Mouse (Mus musculus): ENCODE data around the gene Hmgcll1. TPM values are rescaled to one million over a fixed set of nuclear protein-coding genes. Genes with fewer than 3 reads are reported as not detected.
A peak's percentile ranks its signal among the peaks of the same experiment; 100 is the strongest.

Hmgcll1 gene
- polyA plus RNA-seq, 1 experiment from 2014 or later = 5.3 TPM

GRCm38 (mm10) chr9:76015971-76016370, 1.3 kb downstream of the Hmgcll1 start:
- H3K27me3 ChIP-seq = no peaks in the 10 kb centered on the region
- H3K4me1 ChIP-seq (replicated peaks) = peaks cover 26% of the 10 kb centered on the region
- no peak overlapping the region for H3K4me3 ChIP-seq (replicated peaks)
- 79% methylated on average over 5 of the region's 5 CpGs for WGBS
- no peaks in the 10 kb centered on the region for H3K36me3 ChIP-seq
- H3K4me2 ChIP-seq = peak overlapping the region; percentile 81
- no peak overlapping the region for H3K9ac ChIP-seq (replicated peaks)
- H3K9me3 ChIP-seq = no peaks in the 10 kb centered on the region
- ATAC-seq (ENCODE audit: insufficient number of reproducible peaks, insufficient read depth, low FRiP score, low TSS enrichment, low read depth) = no peak
- no peak overlapping the region for H3K27ac ChIP-seq

- Histone ChIP-seq H3K9me3 (no peaks in the 10 kb centered on the region), H3K9ac (replicated peaks) (no peak overlapping the region), H3K4me3 (replicated peaks) (no peak overlapping the region), H3K4me2 (no peak overlapping the region), H3K36me3 (no peaks in the 10 kb centered on the region), H3K27ac (no peak overlapping the region), H3K4me1 (replicated peaks) (peaks cover 26% of the 10 kb centered on the region), H3K27me3 (no peaks in the 10 kb centered on the region)
- WGBS = 93% methylated on average over 10 of the region's 10 CpGs
- ATAC-seq (ENCODE audit: insufficient number of reproducible peaks, insufficient read depth, low FRiP score, low TSS enrichment, low read depth) = no peak
These were observed 1.9 kb downstream of the Hmgcll1 start for GRCm38 (mm10) chr9:76016506-76016905.

- no peak for ATAC-seq (ENCODE audit: insufficient number of reproducible peaks, insufficient read depth, low FRiP score, low TSS enrichment, low read depth)
- no peak overlapping the region for H3K9ac ChIP-seq (replicated peaks)
- peaks cover 14% of the 10 kb centered on the region for H3K4me1 ChIP-seq (replicated peaks)
- H3K9me3 ChIP-seq = no peaks in the 10 kb centered on the region
- 80% methylated on average over 5 of the region's 5 CpGs for WGBS
- no peak overlapping the region for H3K4me2 ChIP-seq
- peak overlapping the region; percentile 35; the same call in 1 of the 2 replicates for H3K27ac ChIP-seq
- no peak overlapping the region for H3K4me3 ChIP-seq (replicated peaks)
- H3K36me3 ChIP-seq = no peaks in the 10 kb centered on the region
- no peaks in the 10 kb centered on the region for H3K27me3 ChIP-seq
These were observed 8.9 kb downstream of the Hmgcll1 start for GRCm38 (mm10) chr9:76023551-76023973.

- Histone ChIP-seq H3K4me2 (no peak overlapping the region), H3K27me3 (no peaks in the 10 kb centered on the region), H3K9me3 (no peaks in the 10 kb centered on the region), H3K9ac (replicated peaks) (no peak overlapping the region), H3K36me3 (no peaks in the 10 kb centered on the region), H3K27ac (peak overlapping the region; percentile 87), H3K4me1 (replicated peaks) (peaks cover 14% of the 10 kb centered on the region), H3K4me3 (replicated peaks) (no peak overlapping the region)
- WGBS = 30% methylated on average over 5 of the region's 5 CpGs
- ATAC-seq (ENCODE audit: insufficient number of reproducible peaks, insufficient read depth, low FRiP score, low TSS enrichment, low read depth) = no peak
These were observed 9.9 kb downstream of the Hmgcll1 start for GRCm38 (mm10) chr9:76024277-76025246.

GRCm38 (mm10) chr9:76029471-76030199, 15.0 kb downstream of the Hmgcll1 start:
- no peaks in the 10 kb centered on the region for H3K4me1 ChIP-seq (replicated peaks)
- no peak for ATAC-seq (ENCODE audit: insufficient number of reproducible peaks, insufficient read depth, low FRiP score, low TSS enrichment, low read depth)
- H3K36me3 ChIP-seq = no peaks in the 10 kb centered on the region
- H3K4me2 ChIP-seq = no peak overlapping the region
- no peak overlapping the region for H3K9ac ChIP-seq (replicated peaks)
- 63% methylated on average over 16 of the region's 16 CpGs for WGBS
- H3K4me3 ChIP-seq (replicated peaks) = no peak overlapping the region
- H3K9me3 ChIP-seq = no peaks in the 10 kb centered on the region
- no peak overlapping the region for H3K27ac ChIP-seq
- no peaks in the 10 kb centered on the region for H3K27me3 ChIP-seq

- 12% methylated on average over 7 of the region's 7 CpGs for WGBS
- peaks cover 39% of the 10 kb centered on the region for H3K4me1 ChIP-seq (replicated peaks)
- H3K4me2 ChIP-seq = peak overlapping the region; percentile 31
- H3K27ac ChIP-seq = peak overlapping the region; percentile 62
- H3K9me3 ChIP-seq = no peaks in the 10 kb centered on the region
- no peaks in the 10 kb centered on the region for H3K36me3 ChIP-seq
- ATAC-seq (ENCODE audit: insufficient number of reproducible peaks, insufficient read depth, low FRiP score, low TSS enrichment, low read depth) = peak; percentile 24
- no peak overlapping the region for H3K4me3 ChIP-seq (replicated peaks)
- no peaks in the 10 kb centered on the region for H3K27me3 ChIP-seq
- no peak overlapping the region for H3K9ac ChIP-seq (replicated peaks)
These were observed 20.4 kb downstream of the Hmgcll1 start for GRCm38 (mm10) chr9:76035058-76035457.

- no peaks in the 10 kb centered on the region for H3K27me3 ChIP-seq
- 19% methylated on average over 9 of the region's 9 CpGs for WGBS
- H3K9ac ChIP-seq (replicated peaks) = no peak overlapping the region
- H3K4me3 ChIP-seq (replicated peaks) = no peak overlapping the region
- no peaks in the 10 kb centered on the region for H3K36me3 ChIP-seq
- no peaks in the 10 kb centered on the region for H3K9me3 ChIP-seq
- peak overlapping the region; percentile 34 for H3K4me2 ChIP-seq
- ATAC-seq (ENCODE audit: insufficient number of reproducible peaks, insufficient read depth, low FRiP score, low TSS enrichment, low read depth) = peak; percentile 72
- peak overlapping the region; percentile 70; the same call in 1 of the 2 replicates for H3K27ac ChIP-seq
- peaks cover 50% of the 10 kb centered on the region for H3K4me1 ChIP-seq (replicated peaks)
These were observed 23.9 kb downstream of the Hmgcll1 start for GRCm38 (mm10) chr9:76038327-76039103.

GRCm38 (mm10) chr9:76039711-76040110, 25.1 kb downstream of the Hmgcll1 start:
- 71% methylated on average over 5 of the region's 5 CpGs for WGBS
- H3K9me3 ChIP-seq = no peaks in the 10 kb centered on the region
- peak overlapping the region; percentile 64 for H3K27ac ChIP-seq

GRCm38 (mm10) chr9:76043341-76043740, 28.7 kb downstream of the Hmgcll1 start:
- 41% methylated on average over 5 of the region's 5 CpGs for WGBS
- Histone ChIP-seq H3K36me3 (no peaks in the 10 kb centered on the region), H3K4me2 (no peak overlapping the region), H3K4me1 (replicated peaks) (peaks cover 28% of the 10 kb centered on the region), H3K9ac (replicated peaks) (no peak overlapping the region), H3K4me3 (replicated peaks) (no peak overlapping the region), H3K27me3 (no peaks in the 10 kb centered on the region), H3K9me3 (no peaks in the 10 kb centered on the region), H3K27ac (peak overlapping the region; percentile 41; the same call in 1 of the 2 replicates)
- peak; percentile 42; the same call in 1 of the 2 replicates for ATAC-seq (ENCODE audit: insufficient number of reproducible peaks, insufficient read depth, low FRiP score, low TSS enrichment, low read depth)

More at GRCm38 (mm10) chr9:76039711-76040110, 25.1 kb downstream of the Hmgcll1 start:
- no peak for ATAC-seq (ENCODE audit: insufficient number of reproducible peaks, insufficient read depth, low FRiP score, low TSS enrichment, low read depth)
- H3K4me2 ChIP-seq = no peak overlapping the region
- peaks cover 50% of the 10 kb centered on the region for H3K4me1 ChIP-seq (replicated peaks)
- no peaks in the 10 kb centered on the region for H3K36me3 ChIP-seq
- H3K4me3 ChIP-seq (replicated peaks) = no peak overlapping the region
- H3K27me3 ChIP-seq = no peaks in the 10 kb centered on the region
- no peak overlapping the region for H3K9ac ChIP-seq (replicated peaks)

- ATAC-seq (ENCODE audit: insufficient number of reproducible peaks, insufficient read depth, low FRiP score, low TSS enrichment, low read depth) = no peak
- Histone ChIP-seq H3K4me1 (replicated peaks) (peaks cover 10% of the 10 kb centered on the region), H3K36me3 (no peaks in the 10 kb centered on the region), H3K27ac (no peak overlapping the region), H3K9ac (replicated peaks) (no peak overlapping the region), H3K9me3 (no peaks in the 10 kb centered on the region), H3K4me2 (no peak overlapping the region), H3K27me3 (no peaks in the 10 kb centered on the region), H3K4me3 (replicated peaks) (no peak overlapping the region)
- 73% methylated on average over 3 of the region's 3 CpGs for WGBS
These were observed 46.3 kb downstream of the Hmgcll1 start for GRCm38 (mm10) chr9:76060935-76061334.

Measured in limb, embryonic 12.5 days (tissue).